Mouse (Mus musculus) hindbrain, embryonic 15.5 days (tissue): Measurements from ENCODE around the gene Ndufs2. TPM values are rescaled to one million over a fixed set of nuclear protein-coding genes. Genes with fewer than 3 reads are reported as not detected.
"Not testable (repeated sequence)": the region's sequence is repeated elsewhere in the genome, so short reads cannot be mapped to it uniquely, and the experiment has no call there.

ENCODE experiments used
- ATAC-seq: fragments of 200-750 bp; cut with Nextera tagmentation; 2 replicates; pipeline ENCODE4 v1.8.0; 2017; ENCODE audit warnings: low read depth, moderate number of reproducible peaks, moderate TSS enrichment; ENCODE audit not compliant: low FRiP score
- H3K27ac ChIP-seq: fragments of 300-500 bp; sonication (generic); replicated peaks from 2 replicates; pipeline ENCODE4 v1.5.1; 2015; ENCODE audit warnings: mild to moderate bottlenecking, inconsistent platforms
- H3K27me3 ChIP-seq: fragments of 300-500 bp; sonication (generic); 2 replicates; pipeline ENCODE4 v1.6.1; 2015; ENCODE audit warnings: control low read depth, inconsistent platforms
- H3K36me3 ChIP-seq: fragments of 300-500 bp; sonication (generic); 2 replicates; pipeline ENCODE4 v1.6.1; 2015; ENCODE audit warnings: control low read depth, inconsistent platforms
- H3K4me1 ChIP-seq: fragments of 300-500 bp; sonication (generic); replicated peaks from 2 replicates; pipeline ENCODE4 v1.6.1; 2015; ENCODE audit warnings: control low read depth, inconsistent platforms
- H3K4me2 ChIP-seq: fragments of 300-500 bp; sonication (generic); 2 replicates; pipeline ENCODE4 v1.6.1; 2015; ENCODE audit warnings: moderate library complexity, mild to moderate bottlenecking, inconsistent platforms
- H3K4me3 ChIP-seq: fragments of 300-500 bp; sonication (generic); 2 replicates; pipeline ENCODE4 v1.5.1; 2015; ENCODE audit warnings: mild to moderate bottlenecking, inconsistent platforms
- H3K9ac ChIP-seq: fragments of 300-500 bp; sonication (generic); 2 replicates; pipeline ENCODE4 v1.6.1; 2015; ENCODE audit warnings: inconsistent platforms
- H3K9me3 ChIP-seq: fragments of 300-500 bp; sonication (generic); 2 replicates; pipeline ENCODE4 v1.6.1; 2016; ENCODE audit warnings: control low read depth, inconsistent platforms
- WGBS: fragments of 180-500 bp; shearing (Covaris S2); methylation state at CpG from one replicate; pipeline ENCODE4 v1.1.7; 2015; 5-methylcytosine and 5-hydroxymethylcytosine counted together
- polyA plus RNA-seq: library from polyadenylated mRNA; unstranded; fragments of >200 nt; fragmentation: Nextera tagmentation; extraction: Ambion mirVana; gene quantifications from 2 replicates; pipeline ENCODE4 v1.2.1, GENCODE M21; 2015

The Ndufs2 gene
- polyA plus RNA-seq, 1 experiment from 2014 or later, result 233 TPM

DNA sequence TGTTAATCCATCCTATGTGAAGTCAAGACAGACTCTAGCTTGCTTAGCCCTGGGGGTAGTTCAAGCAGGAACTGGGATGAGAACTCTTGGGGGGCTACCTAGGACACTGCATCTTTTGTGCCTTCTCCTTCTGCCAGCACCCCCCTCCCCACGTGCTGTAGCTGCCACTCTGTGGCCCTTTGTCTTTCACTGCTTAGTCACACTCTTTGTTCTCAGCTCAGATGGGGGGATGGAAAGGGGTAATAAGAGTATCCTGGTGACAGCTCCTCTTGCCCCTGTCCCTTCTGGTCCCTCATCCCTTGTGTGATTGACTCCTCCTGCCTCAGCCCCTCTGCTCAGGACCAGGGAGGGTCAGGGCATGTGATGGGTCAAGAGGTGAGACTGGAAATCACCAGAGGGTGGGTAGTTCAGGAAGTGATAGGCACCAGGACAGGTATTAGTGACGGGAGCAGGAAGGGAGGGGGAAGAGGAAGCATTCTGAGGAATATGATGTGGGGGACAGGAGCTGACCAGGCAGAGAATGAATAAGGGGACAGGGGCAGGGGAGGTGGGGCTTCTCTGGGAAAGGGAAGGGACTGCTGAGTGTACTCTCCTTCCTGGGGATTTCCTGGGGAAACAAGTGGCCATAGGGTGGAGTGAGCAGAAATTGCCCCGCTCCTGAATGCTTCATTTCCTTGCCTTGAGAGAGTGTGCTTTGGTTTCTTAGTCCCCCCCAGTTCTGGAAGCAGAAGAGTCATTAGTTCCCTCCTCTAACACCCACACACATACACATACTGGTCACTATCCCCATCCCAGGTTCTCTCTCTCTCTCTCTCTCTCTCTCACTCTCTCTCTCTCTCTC lies 2.6 kb downstream of the Ndufs2 start:
- H3K4me2 ChIP-seq, result no peak overlapping the region

DNA sequence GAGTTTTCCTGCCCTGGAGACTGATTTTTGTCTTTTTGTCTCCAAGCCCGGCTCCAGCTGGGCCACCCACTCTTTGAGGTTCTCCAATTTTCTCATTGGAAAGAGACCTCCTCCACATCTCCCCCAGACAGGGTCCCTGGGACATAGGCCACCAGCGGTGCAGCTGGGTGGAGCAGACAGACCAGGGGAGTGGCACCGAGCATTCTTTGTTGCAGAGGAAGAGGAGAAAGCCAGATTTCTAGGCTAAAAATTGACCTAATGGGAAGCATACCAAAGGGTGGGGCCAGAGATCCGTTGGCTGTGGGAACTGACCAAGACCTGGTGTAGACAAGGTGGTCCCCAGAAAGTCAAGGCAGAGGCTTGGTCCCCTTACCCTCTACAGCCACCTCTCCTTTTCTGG lies 3.3 kb downstream of the Ndufs2 start:
- Histone ChIP-seq H3K27ac (peak overlapping the region; percentile 55), H3K4me2 (peak overlapping the region; percentile 53), H3K36me3 (peaks cover 17% of the 10 kb centered on the region; the same call in 1 of the 2 replicates), H3K9ac (no peak overlapping the region), H3K9me3 (no peaks in the 10 kb centered on the region), H3K4me1 (peaks cover 53% of the 10 kb centered on the region), H3K27me3 (no peaks in the 10 kb centered on the region), H3K4me3 (no peak overlapping the region)
- WGBS, result 25% methylated on average over 4 of the region's 4 CpGs
- no peak for ATAC-seq

More for the DNA sequence above, 2.6 kb downstream of the Ndufs2 start:
- H3K9me3 ChIP-seq, result no peaks in the 10 kb centered on the region
- no peaks in the 10 kb centered on the region for H3K27me3 ChIP-seq
- H3K4me1 ChIP-seq, result peaks cover 53% of the 10 kb centered on the region
- peak overlapping the region; percentile 16; the same call in 1 of the 2 replicates for H3K27ac ChIP-seq
- WGBS, result 44% methylated on average over 3 of the region's 3 CpGs
- no peak for ATAC-seq
- no peak overlapping the region for H3K4me3 ChIP-seq
- no peak overlapping the region for H3K9ac ChIP-seq
- peaks cover 15% of the 10 kb centered on the region; the same call in 1 of the 2 replicates for H3K36me3 ChIP-seq

DNA sequence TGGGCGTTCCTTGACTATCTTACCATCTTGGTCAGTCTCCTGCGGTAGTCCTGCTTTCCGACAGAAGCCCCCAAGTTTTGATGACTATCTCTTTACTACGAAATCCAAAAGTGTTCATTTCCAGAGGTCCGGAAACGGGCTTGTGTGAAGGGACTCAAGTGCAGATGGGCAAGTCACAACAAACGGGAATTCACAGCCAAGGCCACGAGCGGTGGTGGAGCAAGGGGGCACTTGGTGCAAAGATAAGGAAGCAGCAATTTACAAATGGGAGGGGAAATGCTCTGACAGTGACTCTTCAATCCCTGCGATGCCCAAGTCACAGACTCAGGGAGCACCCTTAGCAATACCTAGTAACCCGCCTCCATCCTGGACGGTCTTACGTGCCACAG lies 3.7 kb downstream of the Ndufs2 start:
- WGBS, result 14% methylated on average over 13 of the region's 13 CpGs

DNA sequence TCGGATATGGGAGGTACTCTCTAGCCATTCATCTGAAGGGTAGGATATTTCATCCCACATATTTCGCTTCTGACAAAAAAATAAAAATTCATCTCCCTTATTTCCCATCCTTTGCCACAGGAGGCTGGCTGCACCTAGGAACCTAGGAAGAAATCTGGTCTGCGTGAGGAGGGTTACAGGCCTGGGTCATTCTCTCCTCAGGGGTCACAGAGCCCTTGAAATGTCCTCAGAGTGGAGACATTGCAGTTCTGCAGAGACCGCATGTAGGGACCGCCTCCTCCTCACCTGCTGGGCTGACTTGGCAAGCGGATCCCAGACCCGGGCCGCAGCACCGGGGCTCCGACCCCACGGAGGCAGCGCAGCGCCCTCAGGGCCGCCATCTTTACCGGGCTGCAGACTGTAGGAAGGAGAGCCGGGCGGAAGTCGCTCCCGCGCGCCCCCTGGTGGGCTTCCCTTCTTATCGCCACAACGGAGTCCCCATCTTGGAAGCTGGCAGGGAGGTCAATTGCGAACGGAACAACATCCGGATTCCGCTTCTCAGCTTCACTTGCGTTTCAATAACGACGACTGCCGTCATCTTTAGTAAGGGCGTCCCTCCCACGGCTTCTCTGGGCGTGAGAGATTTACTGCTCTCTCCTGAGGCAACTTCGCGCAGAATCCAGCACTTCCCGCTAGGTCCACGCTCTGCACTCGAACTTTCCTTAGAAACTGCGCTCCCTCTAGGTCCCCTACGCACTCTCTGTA lies 4.3 kb downstream of the Ndufs2 start:
- under 1% methylated on average over 41 of the region's 41 CpGs for WGBS
- Histone ChIP-seq H3K27ac (peak overlapping the region; percentile 83), H3K4me1 (peaks cover 44% of the 10 kb centered on the region), H3K9me3 (no peaks in the 10 kb centered on the region), H3K27me3 (no peaks in the 10 kb centered on the region), H3K4me3 (peak overlapping the region; percentile 83), H3K9ac (peak overlapping the region; percentile 95), H3K4me2 (peak overlapping the region; percentile 82), H3K36me3 (peaks cover 26% of the 10 kb centered on the region)
- peak; percentile 94 for ATAC-seq

More for the DNA sequence above, 3.7 kb downstream of the Ndufs2 start:
- Histone ChIP-seq H3K4me1 (peaks cover 48% of the 10 kb centered on the region), H3K9me3 (no peaks in the 10 kb centered on the region), H3K4me2 (peak overlapping the region; percentile 53), H3K27ac (peak overlapping the region; percentile 55), H3K9ac (peak overlapping the region; percentile 4), H3K4me3 (peak overlapping the region; percentile 83), H3K27me3 (no peaks in the 10 kb centered on the region), H3K36me3 (peaks cover 21% of the 10 kb centered on the region)
- no peak for ATAC-seq

- H3K27me3 ChIP-seq, result no peaks in the 10 kb centered on the region
- no peaks in the 10 kb centered on the region for H3K9me3 ChIP-seq
- H3K9ac ChIP-seq, result no peak overlapping the region
- H3K4me1 ChIP-seq, result peaks cover 29% of the 10 kb centered on the region
- H3K4me3 ChIP-seq, result peak overlapping the region; percentile 83; the same call in 1 of the 2 replicates
- no peak for ATAC-seq
- 95% methylated on average over 8 of the region's 8 CpGs for WGBS
- H3K36me3 ChIP-seq, result peaks cover 37% of the 10 kb centered on the region
- no peak overlapping the region for H3K4me2 ChIP-seq
- H3K27ac ChIP-seq, result no peak overlapping the region
Observed at GRCm38 (mm10) chr1:171245353-171245752, 5.8 kb downstream of the Ndufs2 start.

- not testable (repeated sequence) for H3K4me3 ChIP-seq, H3K27me3 ChIP-seq, H3K9ac ChIP-seq, ATAC-seq, H3K9me3 ChIP-seq, H3K27ac ChIP-seq, H3K4me2 ChIP-seq
- Histone ChIP-seq H3K36me3 (peaks cover 70% of the 10 kb centered on the region), H3K4me1 (peaks cover 17% of the 10 kb centered on the region)
- 84% methylated on average over 12 of the region's 12 CpGs for WGBS
Observed at GRCm38 (mm10) chr1:171241952-171242351, 9.2 kb downstream of the Ndufs2 start.

DNA sequence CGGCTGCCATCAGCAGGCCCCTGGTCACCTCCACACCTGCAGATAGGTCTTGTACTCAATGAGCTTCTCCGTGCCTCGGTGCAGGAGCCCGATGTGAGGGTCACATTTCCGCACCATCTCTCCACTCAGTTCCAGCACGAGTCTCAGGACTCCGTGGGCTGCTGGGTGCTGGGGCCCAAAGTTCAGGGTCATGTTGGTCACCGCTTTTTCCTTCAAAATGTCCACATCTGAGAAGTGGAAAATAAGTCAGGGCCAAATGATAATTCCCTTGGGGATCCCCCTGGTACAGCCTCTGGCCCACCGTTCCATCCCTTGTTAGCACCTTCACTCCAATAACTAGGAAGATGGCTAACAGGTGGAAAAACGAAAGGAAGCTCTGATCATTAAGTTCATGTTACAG lies 10.3 kb downstream of the Ndufs2 start:
- Histone ChIP-seq H3K9ac (no peak overlapping the region), H3K9me3 (no peaks in the 10 kb centered on the region), H3K27me3 (no peaks in the 10 kb centered on the region), H3K4me1 (peaks cover 12% of the 10 kb centered on the region), H3K36me3 (peaks cover 79% of the 10 kb centered on the region), H3K4me2 (no peak overlapping the region), H3K4me3 (no peak overlapping the region), H3K27ac (no peak overlapping the region)
- 95% methylated on average over 10 of the region's 10 CpGs for WGBS
- ATAC-seq, result no peak

DNA sequence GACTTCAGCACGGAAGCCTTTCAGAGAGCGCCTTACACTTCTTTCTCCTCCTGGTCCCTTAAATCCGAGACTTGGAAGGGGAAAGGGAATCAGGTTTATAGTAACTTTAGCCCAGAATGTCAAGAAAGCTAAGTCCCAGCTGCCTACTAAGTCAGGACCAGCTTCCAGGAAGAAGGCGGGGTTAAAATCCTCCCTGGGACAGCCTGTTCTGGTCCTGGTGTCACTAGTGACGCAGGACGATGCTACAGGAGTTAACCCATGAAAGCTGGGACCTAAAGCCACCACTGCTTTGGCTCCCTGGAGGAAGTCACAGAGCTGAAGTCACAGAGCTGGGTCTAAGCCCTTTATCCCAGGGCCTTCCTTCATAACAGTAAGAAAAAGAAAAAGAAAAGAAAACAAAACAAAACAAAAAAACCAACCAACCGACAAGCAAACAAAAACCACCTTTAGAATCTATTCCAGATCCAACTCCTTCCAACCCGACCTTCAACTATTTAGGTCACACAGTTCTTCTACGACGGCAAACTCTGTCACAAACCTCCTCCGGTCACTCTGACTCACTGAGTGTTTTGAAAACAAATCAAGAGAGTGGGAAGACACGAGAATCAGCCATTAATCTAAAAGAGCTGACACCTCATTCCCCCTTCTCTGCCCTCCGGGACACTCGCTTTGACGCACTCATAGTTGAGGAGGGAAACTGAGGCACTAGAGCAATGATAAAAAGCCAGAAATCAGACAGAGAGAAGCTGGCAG lies 11.0 kb downstream of the Ndufs2 start:
- 79% methylated on average over 15 of the region's 15 CpGs for WGBS
- H3K9ac ChIP-seq, result no peak overlapping the region
- H3K4me3 ChIP-seq, result no peak overlapping the region
- H3K27me3 ChIP-seq, result no peaks in the 10 kb centered on the region
- H3K9me3 ChIP-seq, result no peaks in the 10 kb centered on the region
- no peak overlapping the region for H3K4me2 ChIP-seq
- peaks cover 82% of the 10 kb centered on the region for H3K36me3 ChIP-seq
- no peak for ATAC-seq
- no peak overlapping the region for H3K27ac ChIP-seq
- 0 out of 2 replicates have a peak, but pooled peaks cover 6% of the 10 kb centered on the region for H3K4me1 ChIP-seq

DNA sequence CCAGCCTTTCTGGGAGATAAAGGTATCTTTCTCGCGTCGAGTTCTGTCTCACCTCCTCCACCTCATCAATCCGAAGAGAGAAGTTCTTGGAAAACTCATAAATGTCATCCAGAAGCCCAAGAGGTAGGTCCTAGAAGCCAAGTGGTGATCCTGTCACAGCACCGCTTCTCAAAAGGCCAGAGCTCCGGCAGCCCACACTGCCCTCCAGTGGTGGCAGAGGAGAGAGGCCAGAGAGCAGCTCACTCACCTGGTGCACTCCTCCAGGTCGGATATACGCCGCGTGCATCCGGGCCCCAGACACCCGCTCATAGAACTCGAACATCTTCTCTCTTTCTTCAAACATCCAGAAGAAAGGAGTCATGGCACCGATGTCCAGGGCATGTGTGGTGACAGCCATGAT lies 12.7 kb downstream of the Ndufs2 start:
- peaks cover 83% of the 10 kb centered on the region for H3K36me3 ChIP-seq
- no peak for ATAC-seq
- no peaks in the 10 kb centered on the region for H3K4me1 ChIP-seq
- H3K4me2 ChIP-seq, result no peak overlapping the region
- H3K4me3 ChIP-seq, result no peak overlapping the region
- no peaks in the 10 kb centered on the region for H3K27me3 ChIP-seq
- no peaks in the 10 kb centered on the region for H3K9me3 ChIP-seq
- no peak overlapping the region for H3K27ac ChIP-seq
- no peak overlapping the region for H3K9ac ChIP-seq
- WGBS, result 76% methylated on average over 14 of the region's 14 CpGs

DNA sequence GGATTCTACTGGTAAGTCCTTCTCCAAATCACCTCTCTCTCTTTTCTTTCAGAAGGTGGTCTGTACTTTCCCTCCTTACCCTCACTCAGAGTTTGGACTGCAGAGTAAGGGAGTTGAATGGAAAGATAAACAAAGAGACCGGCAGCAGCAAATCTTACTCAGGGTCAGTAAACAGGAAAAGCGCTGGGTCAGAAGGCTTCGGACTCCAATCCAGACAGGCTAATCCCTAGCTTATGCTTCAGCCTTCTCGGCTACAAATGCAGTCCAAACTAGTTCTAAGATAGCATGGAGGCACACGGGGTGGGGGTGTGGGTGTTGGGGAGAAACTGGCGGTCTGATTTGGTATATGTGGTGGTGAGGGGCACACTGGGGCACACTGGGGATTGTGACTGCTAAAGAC lies 13.8 kb downstream of the Ndufs2 start:
- no peak overlapping the region for H3K4me3 ChIP-seq
- H3K36me3 ChIP-seq, result peaks cover 79% of the 10 kb centered on the region
- H3K4me2 ChIP-seq, result no peak overlapping the region
- ATAC-seq, result no peak
- H3K27ac ChIP-seq, result no peak overlapping the region
- WGBS, result 90% methylated on average over 6 of the region's 6 CpGs
- H3K4me1 ChIP-seq, result no peaks in the 10 kb centered on the region
- no peaks in the 10 kb centered on the region for H3K27me3 ChIP-seq
- H3K9me3 ChIP-seq, result no peaks in the 10 kb centered on the region
- no peak overlapping the region for H3K9ac ChIP-seq

GRCm38 (mm10) chr1:171235791-171236190 lies 15.4 kb downstream of the Ndufs2 start:
- 96% methylated on average over 4 of the region's 4 CpGs for WGBS
- Histone ChIP-seq H3K36me3 (peaks cover 67% of the 10 kb centered on the region), H3K4me1 (no peaks in the 10 kb centered on the region), H3K9me3 (no peaks in the 10 kb centered on the region), H3K4me3 (no peak overlapping the region), H3K27me3 (no peaks in the 10 kb centered on the region), H3K27ac (no peak overlapping the region), H3K9ac (no peak overlapping the region), H3K4me2 (no peak overlapping the region)
- ATAC-seq, result no peak
